Mouse (Mus musculus): ENCODE measurements around the gene Myoc.

The Myoc gene

GRCm38 (mm10) chr1:162648416-162648815 is 9.5 kb downstream of the Myoc start:
- DNase-seq (ENCODE audit: low read depth, low spot score), result no peak

GRCm38 (mm10) chr1:162658119-162658518 is 19.2 kb downstream of the Myoc start, which contains the start of gene Myocos:
Myocos (minus strand) TSS chr1:162658219.
- no peak for DNase-seq (ENCODE audit: low read depth, low spot score)

- no peak for DNase-seq (ENCODE audit: low read depth, low spot score)
Measured at GRCm38 (mm10) chr1:162660276-162660860, 21.4 kb downstream of the Myoc start.

DNA sequence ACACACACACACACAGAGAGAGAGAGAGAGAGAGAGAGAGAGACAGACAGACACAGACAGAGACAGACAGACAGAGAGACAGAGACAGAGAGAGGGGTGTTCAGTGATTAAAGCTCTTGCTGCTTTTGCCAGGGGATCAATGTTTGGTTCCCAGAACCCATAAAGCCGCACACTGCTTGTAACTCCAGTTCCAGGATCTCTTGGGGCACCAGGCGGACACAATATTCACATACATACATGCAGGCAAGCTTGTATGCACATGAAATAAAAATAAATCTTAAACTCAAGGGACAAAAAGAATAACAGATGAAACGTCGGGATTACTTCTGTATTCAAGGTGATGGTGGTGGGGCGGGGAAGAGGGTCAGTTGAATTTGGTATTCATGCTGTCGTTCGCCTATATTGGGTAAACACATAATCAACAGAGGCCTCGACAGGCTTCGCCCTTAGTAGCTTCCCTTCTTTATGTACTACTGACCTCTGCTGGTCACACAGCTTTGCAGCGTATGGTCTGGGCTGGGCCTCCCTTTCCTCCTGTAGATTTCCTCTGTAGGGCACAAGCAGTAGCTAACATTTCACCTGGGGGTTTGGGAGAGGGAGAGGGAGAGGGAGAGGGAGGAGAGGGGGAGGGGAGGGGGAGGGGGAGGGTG is 26.0 kb downstream of the Myoc start:
- DNase-seq (ENCODE audit: low read depth, low spot score), result peak; percentile 86

- peak; percentile 66 for DNase-seq (ENCODE audit: low read depth, low spot score)
Measured at GRCm38 (mm10) chr1:162665486-162666174, 26.7 kb downstream of the Myoc start.

- DNase-seq (ENCODE audit: low read depth, low spot score), result no peak
Measured at GRCm38 (mm10) chr1:162693721-162694120, 54.8 kb downstream of the Myoc start.

- no peak for DNase-seq (ENCODE audit: low read depth, low spot score)
Measured at GRCm38 (mm10) chr1:162697866-162698265, 58.9 kb downstream of the Myoc start.
